Mouse (Mus musculus) testis, adult 2 months (tissue): ENCODE measurements around the gene Dgka.

Experiments used
- CTCF ChIP-seq: fragments of 200-500 bp; IDR thresholded peaks from 2 replicates; pipeline ENCODE4 v1.5.1; 2012; ENCODE audit warnings: low read depth, mild to moderate bottlenecking, inconsistent platforms, low read length, moderate library complexity; ENCODE audit not compliant: control insufficient read depth, insufficient read depth, insufficient replicate concordance
- POLR2A ChIP-seq: fragments of 200-500 bp; IDR thresholded peaks from 2 replicates; pipeline ENCODE4 v1.6.1; 2012; ENCODE audit warnings: low read depth, mild to moderate bottlenecking, inconsistent platforms, low read length, moderate library complexity; ENCODE audit not compliant: control insufficient read depth

GRCm38 (mm10) chr10:128671148-128671547, 73.5 kb downstream of the Dgka start:
- TF ChIP-seq CTCF (no peak), POLR2A (no peak)
